Mouse (Mus musculus) cerebellum, adult 2 months (tissue): ENCODE data around the gene Slc22a17.

Experiments
- CTCF ChIP-seq: fragments of 200-500 bp; IDR thresholded peaks from 2 replicates; pipeline ENCODE4 v1.5.1; 2011; ENCODE audit warnings: low read depth, mild to moderate bottlenecking, control low read depth, low read length, moderate library complexity, borderline replicate concordance; ENCODE audit not compliant: insufficient read depth
- POLR2A ChIP-seq: fragments of 200-500 bp; IDR thresholded peaks from 2 replicates; pipeline ENCODE4 v1.6.1; 2011; ENCODE audit warnings: low read length, control low read depth, borderline replicate concordance; ENCODE audit not compliant: insufficient read depth

DNA sequence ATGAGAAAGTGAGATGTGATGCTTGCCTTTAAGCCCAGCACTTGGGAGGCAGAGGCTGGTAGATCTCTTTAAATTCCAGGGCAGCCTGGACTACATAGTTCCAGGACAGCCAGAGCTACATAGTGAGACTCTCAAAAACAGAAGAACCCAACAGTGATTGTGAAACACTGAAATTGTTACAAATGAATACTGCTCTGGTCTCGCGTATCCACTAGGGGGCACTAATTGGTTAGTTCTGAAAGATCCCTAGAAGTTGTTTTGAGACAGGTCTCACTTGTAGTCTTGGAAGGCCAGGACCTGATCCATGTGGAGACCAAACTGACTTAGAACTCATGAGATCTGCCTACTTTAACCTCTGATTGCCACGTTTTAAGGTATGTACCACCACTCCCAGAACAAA is 12.5 kb downstream of the Slc22a17 start:
- TF ChIP-seq POLR2A (no peak), CTCF (peak; percentile 58; the same call in 1 of the 2 replicates)
